Mouse (Mus musculus) neural tube, embryonic 12.5 days (tissue): ENCODE measurements around the gene Defb20. TPM values are rescaled to one million over a fixed set of nuclear protein-coding genes. Genes with fewer than 3 reads are reported as not detected.
"Not testable (repeated sequence)": the region's sequence is repeated elsewhere in the genome, so short reads cannot be mapped to it uniquely, and the experiment has no call there.

Source experiments
- ATAC-seq: fragments of 200-750 bp; cut with Nextera tagmentation; 2 replicates; pipeline ENCODE4 v1.8.0; 2017; ENCODE audit warnings: low read depth, mild to moderate bottlenecking, moderate TSS enrichment, moderate library complexity; ENCODE audit not compliant: low FRiP score
- H3K27ac ChIP-seq: fragments of 300-500 bp; sonication (generic); 2 replicates; pipeline ENCODE4 v1.5.1; 2016
- H3K27me3 ChIP-seq: fragments of 300-500 bp; sonication (generic); replicated peaks from 2 replicates; pipeline ENCODE4 v1.6.1; 2016; ENCODE audit warnings: mild to moderate bottlenecking
- H3K36me3 ChIP-seq: fragments of 300-500 bp; sonication (generic); 2 replicates; pipeline ENCODE4 v1.6.1; 2016; ENCODE audit warnings: mild to moderate bottlenecking
- H3K4me1 ChIP-seq: fragments of 300-500 bp; sonication (generic); 2 replicates; pipeline ENCODE4 v1.6.1; 2016
- H3K4me2 ChIP-seq: fragments of 300-500 bp; sonication (generic); replicated peaks from 2 replicates; pipeline ENCODE4 v1.6.1; 2016; ENCODE audit warnings: mild to moderate bottlenecking
- H3K4me3 ChIP-seq: fragments of 300-500 bp; sonication (generic); 2 replicates; pipeline ENCODE4 v1.5.1; 2016
- H3K9ac ChIP-seq: fragments of 300-500 bp; sonication (generic); 2 replicates; pipeline ENCODE4 v1.6.1; 2016; ENCODE audit warnings: mild to moderate bottlenecking
- H3K9me3 ChIP-seq: fragments of 300-500 bp; sonication (generic); 2 replicates; pipeline ENCODE4 v1.6.1; 2016; ENCODE audit warnings: mild to moderate bottlenecking
- WGBS: fragments of 180-500 bp; shearing (Covaris S2); methylation state at CpG from one replicate; pipeline ENCODE4 v1.1.7; 2016; 5-methylcytosine and 5-hydroxymethylcytosine counted together
- polyA plus RNA-seq: library from polyadenylated mRNA; unstranded; fragments of >200 nt; fragmentation: Nextera tagmentation; extraction: Ambion mirVana; gene quantifications from 2 replicates; pipeline ENCODE4 v1.2.1, GENCODE M21; 2016

Defb20 gene
- polyA plus RNA-seq = not detected in 2 replicates

GRCm38 (mm10) chr2:152476763-152477162 is at the start of gene Defb20:
Defb20 (plus strand) TSS chr2:152477063.
- 70% methylated on average over 2 of the region's 2 CpGs for WGBS
- Histone ChIP-seq H3K4me3 (no peak within 1 kb of the TSS), H3K9ac (no peak within 1 kb of the TSS), H3K27me3 (no peaks in the 10 kb centered on the region), H3K9me3 (no peaks in the 10 kb centered on the region), H3K4me1 (no peaks in the 10 kb centered on the region), H3K27ac (no peak within 1 kb of the TSS), H3K4me2 (no peak within 1 kb of the TSS), H3K36me3 (no peaks in the 10 kb centered on the region)
- no peak for ATAC-seq

GRCm38 (mm10) chr2:152427493-152427892 is 49.4 kb upstream of the Defb20 start:
- 0 out of 2 replicates have a peak, but pooled peaks cover 4% of the 10 kb centered on the region for H3K4me1 ChIP-seq
- no peaks in the 10 kb centered on the region for H3K9me3 ChIP-seq
- no peak overlapping the region for H3K27ac ChIP-seq
- H3K4me2 ChIP-seq = 0 out of 2 replicates have a peak overlapping the region, but pooled peaks have one; percentile 2
- 6% methylated on average over 12 of the region's 12 CpGs for WGBS
- no peak overlapping the region for H3K4me3 ChIP-seq
- no peaks in the 10 kb centered on the region for H3K27me3 ChIP-seq
- no peak overlapping the region for H3K9ac ChIP-seq
- no peak for ATAC-seq
- no peaks in the 10 kb centered on the region for H3K36me3 ChIP-seq

GRCm38 (mm10) chr2:152428481-152428880 is 48.4 kb upstream of the Defb20 start:
- not testable (repeated sequence) for H3K4me2 ChIP-seq, H3K27me3 ChIP-seq, H3K36me3 ChIP-seq, ATAC-seq, H3K9me3 ChIP-seq, H3K4me3 ChIP-seq, H3K9ac ChIP-seq, H3K4me1 ChIP-seq, H3K27ac ChIP-seq
- WGBS = 91% methylated on average over 2 of the region's 2 CpGs

- Histone ChIP-seq H3K9ac (no peak overlapping the region), H3K4me3 (no peak overlapping the region), H3K4me2 (no peak overlapping the region), H3K27ac (no peak overlapping the region), H3K4me1 (no peaks in the 10 kb centered on the region), H3K36me3 (no peaks in the 10 kb centered on the region), H3K9me3 (no peaks in the 10 kb centered on the region), H3K27me3 (no peaks in the 10 kb centered on the region)
- no peak for ATAC-seq
- 81% methylated on average over 7 of the region's 7 CpGs for WGBS
Measured at GRCm38 (mm10) chr2:152436405-152436901, 40.4 kb upstream of the Defb20 start.

- no peak overlapping the region for H3K27ac ChIP-seq
- H3K27me3 ChIP-seq = no peaks in the 10 kb centered on the region
- no peaks in the 10 kb centered on the region for H3K4me1 ChIP-seq
- no peaks in the 10 kb centered on the region for H3K9me3 ChIP-seq
- H3K4me3 ChIP-seq = peak overlapping the region; percentile 20
- peak overlapping the region; percentile 38; the same call in 1 of the 2 replicates for H3K9ac ChIP-seq
- ATAC-seq = peak; percentile 82
- H3K36me3 ChIP-seq = no peaks in the 10 kb centered on the region
- WGBS = 3% methylated on average over 23 of the region's 23 CpGs
- peak overlapping the region; percentile 61 for H3K4me2 ChIP-seq
Measured at GRCm38 (mm10) chr2:152436983-152437860, 39.6 kb upstream of the Defb20 start.

GRCm38 (mm10) chr2:152438963-152439362 is 37.9 kb upstream of the Defb20 start:
- Histone ChIP-seq H3K27ac (no peak overlapping the region), H3K27me3 (no peaks in the 10 kb centered on the region), H3K4me3 (no peak overlapping the region), H3K4me1 (no peaks in the 10 kb centered on the region), H3K9me3 (no peaks in the 10 kb centered on the region), H3K9ac (no peak overlapping the region), H3K36me3 (no peaks in the 10 kb centered on the region), H3K4me2 (no peak overlapping the region)
- ATAC-seq = no peak
- 58% methylated on average over 1 of the region's 1 CpGs for WGBS

- Histone ChIP-seq H3K9me3 (no peaks in the 10 kb centered on the region), H3K4me3 (no peak overlapping the region), H3K4me2 (no peak overlapping the region), H3K36me3 (no peaks in the 10 kb centered on the region), H3K27me3 (no peaks in the 10 kb centered on the region), H3K27ac (no peak overlapping the region), H3K4me1 (no peaks in the 10 kb centered on the region), H3K9ac (no peak overlapping the region)
- ATAC-seq = no peak
- WGBS = 82% methylated on average over 2 of the region's 2 CpGs
Measured at GRCm38 (mm10) chr2:152439833-152440232, 37.0 kb upstream of the Defb20 start.

- WGBS = 75% methylated on average over 4 of the region's 4 CpGs
- no peak for ATAC-seq
Measured at GRCm38 (mm10) chr2:152442322-152442721, 34.5 kb upstream of the Defb20 start.

GRCm38 (mm10) chr2:152443281-152443680 is 33.6 kb upstream of the Defb20 start:
- 85% methylated on average over 8 of the region's 8 CpGs for WGBS
- H3K27me3 ChIP-seq = no peaks in the 10 kb centered on the region
- H3K9ac ChIP-seq = no peak overlapping the region
- no peak overlapping the region for H3K4me3 ChIP-seq
- no peak overlapping the region for H3K4me2 ChIP-seq
- no peak overlapping the region for H3K27ac ChIP-seq
- H3K36me3 ChIP-seq = no peaks in the 10 kb centered on the region
- ATAC-seq = no peak
- H3K9me3 ChIP-seq = no peaks in the 10 kb centered on the region
- H3K4me1 ChIP-seq = no peaks in the 10 kb centered on the region

More at GRCm38 (mm10) chr2:152442322-152442721, 34.5 kb upstream of the Defb20 start:
- Histone ChIP-seq H3K36me3 (no peaks in the 10 kb centered on the region), H3K4me2 (no peak overlapping the region), H3K27ac (no peak overlapping the region), H3K4me1 (no peaks in the 10 kb centered on the region), H3K9me3 (no peaks in the 10 kb centered on the region), H3K9ac (no peak overlapping the region), H3K27me3 (no peaks in the 10 kb centered on the region), H3K4me3 (no peak overlapping the region)

- Histone ChIP-seq H3K27me3 (no peaks in the 10 kb centered on the region), H3K4me3 (no peak overlapping the region), H3K9ac (no peak overlapping the region), H3K4me2 (no peak overlapping the region), H3K27ac (no peak overlapping the region), H3K4me1 (no peaks in the 10 kb centered on the region), H3K9me3 (no peaks in the 10 kb centered on the region), H3K36me3 (no peaks in the 10 kb centered on the region)
- WGBS = 76% methylated on average over 2 of the region's 2 CpGs
- no peak for ATAC-seq
Measured at GRCm38 (mm10) chr2:152446642-152447041, 30.2 kb upstream of the Defb20 start.

GRCm38 (mm10) chr2:152447461-152447860 is 29.4 kb upstream of the Defb20 start:
- no peak for ATAC-seq
- 0 out of 2 replicates have a peak, but pooled peaks cover 2% of the 10 kb centered on the region for H3K27me3 ChIP-seq
- H3K4me1 ChIP-seq = no peaks in the 10 kb centered on the region
- no peak overlapping the region for H3K27ac ChIP-seq
- H3K9me3 ChIP-seq = no peaks in the 10 kb centered on the region
- H3K9ac ChIP-seq = no peak overlapping the region
- H3K4me3 ChIP-seq = no peak overlapping the region
- no peak overlapping the region for H3K4me2 ChIP-seq
- 55% methylated on average over 5 of the region's 5 CpGs for WGBS
- H3K36me3 ChIP-seq = no peaks in the 10 kb centered on the region

- H3K4me2 ChIP-seq = no peak overlapping the region
- no peak for ATAC-seq
- WGBS = 7% methylated on average over 5 of the region's 5 CpGs
- no peak overlapping the region for H3K9ac ChIP-seq
- H3K9me3 ChIP-seq = no peaks in the 10 kb centered on the region
- no peak overlapping the region for H3K4me3 ChIP-seq
- no peaks in the 10 kb centered on the region for H3K4me1 ChIP-seq
- H3K36me3 ChIP-seq = no peaks in the 10 kb centered on the region
- 0 out of 2 replicates have a peak, but pooled peaks cover 2% of the 10 kb centered on the region for H3K27me3 ChIP-seq
- no peak overlapping the region for H3K27ac ChIP-seq
Measured at GRCm38 (mm10) chr2:152450241-152450640, 26.6 kb upstream of the Defb20 start.
